Mouse (Mus musculus) CD4-positive, CD25-positive, alpha-beta regulatory T cell, adult 4 months (primary cell): ENCODE measurements at regions not wholly inside any gene's neighbourhood (a gene's known extent, or its start where the extent isn't known, plus 50 kb on each side); places are given as distances from the start of the nearest gene placed in this dataset.

Source experiments
- ATAC-seq: one replicate; pipeline ENCODE4 v1.8.0; 2017

GRCm38 (mm10) chr7:130042296-130042910 is 450.7 kb downstream of the Wdr11 start:
- no peak for ATAC-seq

DNA sequence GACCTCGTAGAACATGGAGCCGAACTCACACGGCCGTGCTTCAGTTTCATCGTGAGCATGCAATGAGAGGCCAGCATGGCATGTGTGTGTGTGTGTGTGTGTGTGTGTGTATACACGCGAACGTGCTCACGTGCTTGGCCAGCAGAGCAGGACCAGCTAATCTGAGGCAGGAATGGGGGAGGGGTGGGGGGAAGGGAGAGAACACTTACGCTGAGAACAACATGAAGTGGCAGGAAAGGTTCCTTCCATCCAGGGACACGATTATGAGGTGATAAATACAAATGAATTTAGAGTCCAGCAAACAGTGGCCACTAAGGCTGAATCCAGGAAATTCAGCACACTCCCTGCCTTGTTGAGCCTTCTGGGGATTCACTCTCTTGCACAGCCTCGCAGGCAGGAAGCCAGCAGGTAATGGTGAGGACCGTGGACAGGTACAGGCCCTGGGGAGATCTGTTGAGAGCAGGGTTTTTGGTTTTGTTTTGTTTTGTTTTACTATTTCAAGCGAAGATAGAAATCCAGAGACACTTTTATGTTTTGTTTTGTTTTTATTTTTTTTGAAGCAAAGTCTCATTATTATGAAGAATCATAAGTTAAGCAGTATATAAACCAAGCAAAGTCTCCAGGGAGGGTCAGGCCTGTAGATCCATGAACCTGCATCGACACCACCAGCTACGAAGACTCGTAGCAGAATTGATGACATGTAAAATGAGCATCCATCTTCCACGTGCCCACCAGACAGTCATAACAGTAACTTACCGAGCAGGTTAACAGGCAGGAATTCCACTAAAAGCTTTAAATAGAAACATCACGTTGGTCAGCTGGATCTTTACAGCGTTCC is 452.0 kb downstream of the Wdr11 start:
- ATAC-seq, result no peak

DNA sequence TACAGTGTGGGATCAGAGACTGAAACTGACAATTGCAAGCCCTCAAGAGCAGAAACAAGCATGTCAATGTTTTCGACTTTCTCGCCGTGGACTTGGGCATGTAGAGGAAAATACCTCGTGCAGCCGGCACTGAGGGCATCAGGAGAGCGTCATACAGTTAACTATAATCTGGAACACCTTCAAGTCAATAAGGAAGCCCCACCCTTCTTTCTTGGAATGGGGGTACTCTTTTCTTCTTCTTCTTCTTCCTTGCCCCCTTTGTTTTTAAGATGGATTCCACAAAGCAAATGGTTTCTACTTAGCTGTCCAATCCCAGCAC is 452.5 kb downstream of the Wdr11 start:
- ATAC-seq, result no peak

DNA sequence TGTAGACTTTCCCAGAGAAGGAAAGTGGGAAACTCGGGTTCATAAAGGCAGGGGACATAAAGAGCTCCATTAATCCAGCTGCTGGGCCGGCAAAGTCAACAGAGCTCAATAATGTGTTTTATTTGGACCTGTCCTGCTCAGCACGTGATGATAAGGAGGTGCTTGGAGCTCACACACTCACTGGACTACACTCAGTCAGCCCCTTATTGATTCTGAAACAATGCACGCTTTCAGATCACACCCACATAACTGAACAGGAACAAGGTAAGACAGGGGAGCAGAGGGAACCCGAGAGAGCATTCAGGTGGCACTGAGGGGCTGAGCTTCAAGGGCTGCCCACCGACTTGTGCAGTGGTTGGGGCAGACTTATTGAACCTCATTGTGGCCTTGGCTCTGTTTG is 452.9 kb downstream of the Wdr11 start:
- ATAC-seq, result no peak

DNA sequence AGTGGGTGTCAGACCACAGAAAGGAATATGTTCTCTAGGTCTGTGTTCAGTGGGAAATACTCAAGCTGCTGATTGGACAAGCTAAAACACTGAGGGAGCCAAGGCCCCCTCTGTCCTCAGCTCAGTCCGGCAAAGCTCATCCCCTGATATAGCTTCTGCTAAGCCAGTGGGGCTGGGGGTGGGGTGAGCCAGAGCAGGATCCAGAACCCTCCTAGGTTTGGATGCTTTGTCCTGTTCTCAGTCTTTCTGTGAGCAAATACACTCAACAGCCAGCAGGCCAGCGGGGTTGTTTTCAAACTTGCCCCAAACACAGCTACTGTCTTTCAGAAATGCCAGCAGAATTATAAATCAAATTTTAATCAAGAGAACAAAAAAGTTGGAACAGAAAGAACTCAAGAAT is 454.4 kb downstream of the Wdr11 start:
- ATAC-seq, result no peak

DNA sequence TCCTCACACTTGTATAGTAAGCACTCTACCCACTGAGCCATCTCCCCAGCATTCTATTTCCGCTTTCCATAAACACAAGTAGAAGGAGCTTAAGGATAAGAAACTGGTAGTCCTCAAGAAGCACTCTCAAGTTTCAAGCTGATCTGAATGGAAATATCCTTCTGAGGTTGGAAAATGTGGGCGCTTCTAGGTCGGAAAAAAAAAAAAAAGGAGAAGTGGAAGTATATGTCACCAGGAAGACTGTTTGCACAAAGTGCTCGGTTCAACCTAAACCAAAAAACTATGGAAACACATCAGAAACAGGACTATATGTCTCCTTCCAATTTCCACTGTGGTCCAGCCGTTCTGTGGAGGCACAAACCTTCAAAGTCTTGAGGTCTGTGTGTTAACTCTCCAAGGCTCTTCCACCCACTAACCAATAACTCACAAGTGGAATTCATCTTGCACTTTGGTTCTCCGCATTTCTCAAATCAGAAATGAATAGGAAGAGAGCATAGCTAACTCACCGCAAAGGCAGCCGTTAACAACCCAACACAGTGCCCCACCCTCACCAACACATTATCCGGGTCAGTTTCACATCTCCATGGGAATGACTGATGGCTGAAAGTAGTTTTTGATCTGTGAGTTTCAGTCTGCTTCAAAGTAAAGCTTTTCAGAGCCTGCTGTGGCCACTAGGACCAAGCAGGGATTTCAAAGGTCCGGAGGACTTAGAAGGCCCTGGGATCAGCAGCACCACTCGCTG is 455.8 kb downstream of the Wdr11 start:
- ATAC-seq, result no peak

DNA sequence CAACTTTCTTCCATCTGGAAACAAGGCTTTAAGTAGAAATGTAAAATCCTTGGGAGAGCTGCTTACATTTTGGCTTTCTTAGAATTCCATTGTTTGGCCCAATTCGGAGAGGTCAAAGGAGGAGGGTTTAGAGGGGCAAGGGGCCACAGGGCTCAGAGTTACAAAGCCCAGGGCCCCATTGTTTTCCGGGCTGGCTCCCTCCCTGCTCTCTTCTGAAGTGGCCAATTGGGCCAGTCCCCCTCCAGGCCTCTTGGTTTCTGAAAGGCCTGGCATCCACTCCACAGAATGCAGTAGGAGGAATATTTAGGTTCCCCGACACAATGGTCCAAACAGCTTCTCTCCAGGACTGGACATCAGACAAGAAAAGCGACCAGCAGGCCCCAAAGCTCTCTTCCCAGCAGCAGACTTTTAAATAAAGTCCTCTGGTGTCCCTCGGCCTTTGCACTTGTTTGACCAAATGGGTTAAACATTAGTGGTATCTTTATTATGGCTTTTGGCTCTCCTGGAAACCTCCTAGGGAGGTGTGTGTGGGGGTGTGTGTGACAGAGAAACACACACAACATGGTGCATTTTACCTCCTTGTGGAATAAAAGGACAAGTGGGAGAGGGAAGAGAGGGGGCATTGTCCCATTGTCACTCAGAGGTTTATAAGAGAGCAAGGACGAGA is 456.6 kb downstream of the Wdr11 start:
- ATAC-seq, result no peak

GRCm38 (mm10) chr7:130049461-130049860 is 457.8 kb downstream of the Wdr11 start:
- ATAC-seq, result no peak

DNA sequence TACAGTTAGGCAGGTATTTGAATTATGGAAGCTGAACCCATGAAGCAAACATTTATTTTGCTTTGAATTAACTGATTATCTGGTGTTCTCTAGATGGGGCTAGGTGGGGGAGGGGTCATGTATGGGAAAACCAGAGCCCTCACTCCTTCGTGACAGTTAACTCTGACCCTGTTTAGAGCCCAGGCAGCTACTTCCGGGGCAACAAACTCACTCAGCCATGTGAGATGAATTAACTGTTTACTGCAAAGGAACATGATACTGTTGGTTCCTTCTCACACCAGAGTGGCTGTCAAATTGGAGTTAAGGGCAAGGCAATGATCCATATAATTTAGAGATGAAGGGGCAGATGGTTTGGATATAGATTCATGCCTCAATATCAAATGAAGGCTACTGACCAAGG is 458.5 kb downstream of the Wdr11 start:
- no peak for ATAC-seq

DNA sequence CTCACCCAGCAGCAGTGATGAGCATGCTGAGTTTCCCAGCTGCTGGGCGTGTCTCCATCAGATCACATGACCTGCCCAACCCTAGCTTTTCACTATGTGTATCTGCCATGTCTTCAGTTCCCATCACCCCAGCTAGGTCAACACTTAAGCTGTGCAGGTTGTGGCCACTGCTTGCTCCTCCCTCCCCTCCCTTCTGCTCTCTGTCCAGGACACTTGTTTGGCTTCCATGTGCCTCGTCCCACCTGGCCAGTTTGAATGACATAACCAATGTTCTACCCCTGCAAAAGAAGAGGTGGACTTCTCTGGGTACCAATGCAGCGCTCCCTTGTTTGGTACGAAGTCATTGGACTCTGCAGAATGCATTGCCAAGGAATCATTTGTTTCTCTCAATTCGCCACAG is 460.7 kb downstream of the Wdr11 start:
- no peak for ATAC-seq

DNA sequence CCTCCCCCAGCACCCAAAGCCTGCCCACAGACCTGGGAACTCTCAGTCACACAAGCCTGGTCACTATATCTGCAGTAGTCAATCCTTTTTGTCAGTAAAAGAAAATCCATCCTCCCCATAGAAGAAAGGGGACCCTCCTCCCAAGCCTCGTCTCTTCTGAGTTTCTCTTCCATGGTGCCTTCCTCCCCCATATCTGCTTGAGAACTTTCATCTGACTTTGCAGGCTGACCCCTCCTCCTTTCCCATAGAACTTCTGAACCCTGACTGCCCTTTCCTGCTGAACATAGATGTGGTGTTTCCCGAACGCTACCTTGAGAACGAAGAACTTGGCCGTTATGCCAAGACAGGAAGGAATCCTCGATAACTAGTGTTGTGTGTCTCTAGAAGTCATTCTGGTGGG is 462.5 kb downstream of the Ate1 start:
- no peak for ATAC-seq

- ATAC-seq, result no peak
These were observed 461.9 kb downstream of the Ate1 start for GRCm38 (mm10) chr7:130058267-130058666.

GRCm38 (mm10) chr7:130059684-130060607 is 460.2 kb downstream of the Ate1 start:
- no peak for ATAC-seq

GRCm38 (mm10) chr7:130064500-130064899 is 455.7 kb downstream of the Ate1 start:
- ATAC-seq, result no peak

GRCm38 (mm10) chr7:130068316-130068715 is 451.9 kb downstream of the Ate1 start:
- no peak for ATAC-seq

GRCm38 (mm10) chr7:130073388-130073787 is 446.8 kb downstream of the Ate1 start:
- no peak for ATAC-seq

- no peak for ATAC-seq
These were observed 446.0 kb downstream of the Ate1 start for GRCm38 (mm10) chr7:130073890-130074819.

- ATAC-seq, result no peak
These were observed 437.5 kb downstream of the Ate1 start for GRCm38 (mm10) chr7:130082662-130083061.

DNA sequence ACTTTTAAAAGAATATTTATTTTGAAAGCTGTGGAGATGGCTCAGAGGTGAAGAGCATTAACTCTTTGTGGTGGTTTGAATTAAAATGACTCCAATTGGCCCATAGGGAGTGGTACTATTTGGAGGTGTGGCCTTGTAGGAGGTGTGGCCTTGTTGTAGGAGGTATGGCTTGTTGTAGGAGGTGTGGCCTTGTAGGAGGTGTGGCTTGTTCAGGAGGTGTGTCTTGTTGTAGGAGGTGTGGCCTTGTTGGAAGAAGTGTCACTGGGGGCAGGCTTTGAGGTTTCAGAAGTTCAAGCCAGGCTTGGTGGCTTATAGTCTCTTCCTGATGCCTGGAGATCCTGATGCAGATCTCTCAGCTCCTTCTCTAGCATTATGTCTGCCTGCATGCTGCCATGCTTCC is 434.5 kb downstream of the Ate1 start:
- no peak for ATAC-seq

GRCm38 (mm10) chr7:130089896-130090610 is 430.1 kb downstream of the Ate1 start:
- no peak for ATAC-seq
